Mouse (Mus musculus) CH12F3 (cell line): ENCODE data around the gene Ptprt.
"Not testable (repeated sequence)": the region's sequence is repeated elsewhere in the genome, so short reads cannot be mapped to it uniquely, and the experiment has no call there.

Experiments used
- in situ Hi-C: fragments of 300-500 bp; cut with MboI; formaldehyde crosslinking; loops from 2 replicates; pipeline ENCODE4 v1.14.3; 2020; ENCODE audit warnings: low sequenced_read_pairs

The Ptprt gene

GRCm38 (mm10) chr2:162219507-162219906 is 441.4 kb downstream of the Ptprt start:
- in situ Hi-C loops = no loop called here

- in situ Hi-C loops = no loop called here
Observed at GRCm38 (mm10) chr2:162217896-162218295, 443.1 kb downstream of the Ptprt start.

- in situ Hi-C loops = no loop called here
Observed at GRCm38 (mm10) chr2:162212397-162212796, 448.6 kb downstream of the Ptprt start.

GRCm38 (mm10) chr2:162210564-162210963 is 450.4 kb downstream of the Ptprt start:
- in situ Hi-C loops = no loop called here

- in situ Hi-C loops = no loop called here
Observed at GRCm38 (mm10) chr2:162197316-162197715, 463.6 kb downstream of the Ptprt start.

GRCm38 (mm10) chr2:162182621-162183475 is 478.1 kb downstream of the Ptprt start:
- in situ Hi-C loops = no loop called here

GRCm38 (mm10) chr2:162181826-162182225 is 479.1 kb downstream of the Ptprt start:
- in situ Hi-C loops = no loop called here

GRCm38 (mm10) chr2:162172529-162172928 is 488.4 kb downstream of the Ptprt start:
- in situ Hi-C loops = no loop called here

- in situ Hi-C loops = no loop called here
Observed at GRCm38 (mm10) chr2:162141845-162142411, 519.0 kb downstream of the Ptprt start.

- in situ Hi-C loops = not testable (repeated sequence)
Observed at GRCm38 (mm10) chr2:162136176-162136575, 524.8 kb downstream of the Ptprt start.

- in situ Hi-C loops = no loop called here
Observed at GRCm38 (mm10) chr2:162131607-162132304, 529.2 kb downstream of the Ptprt start.

GRCm38 (mm10) chr2:162129896-162130295 is 531.1 kb downstream of the Ptprt start:
- in situ Hi-C loops = no loop called here

GRCm38 (mm10) chr2:162118041-162118440 is 542.9 kb downstream of the Ptprt start:
- in situ Hi-C loops = no loop called here

- in situ Hi-C loops = no loop called here
Observed at GRCm38 (mm10) chr2:162082391-162082790, 578.6 kb downstream of the Ptprt start.

GRCm38 (mm10) chr2:162080717-162081398 is 580.1 kb downstream of the Ptprt start:
- in situ Hi-C loops = no loop called here

GRCm38 (mm10) chr2:162078571-162079280 is 582.2 kb downstream of the Ptprt start:
- in situ Hi-C loops = no loop called here

- in situ Hi-C loops = no loop called here
Observed at GRCm38 (mm10) chr2:162052816-162053215, 608.1 kb downstream of the Ptprt start.

- in situ Hi-C loops = no loop called here
Observed at GRCm38 (mm10) chr2:162050198-162050597, 610.7 kb downstream of the Ptprt start.

GRCm38 (mm10) chr2:162035615-162036014 is 625.3 kb downstream of the Ptprt start:
- in situ Hi-C loops = no loop called here

GRCm38 (mm10) chr2:162031636-162032035 is 629.3 kb downstream of the Ptprt start:
- in situ Hi-C loops = no loop called here
